Mouse (Mus musculus): ENCODE results near the gene Gm5901. TPM values are rescaled to one million over a fixed set of nuclear protein-coding genes. Genes with fewer than 3 reads are reported as not detected.
"Not testable (repeated sequence)": the region's sequence is repeated elsewhere in the genome, so short reads cannot be mapped to it uniquely, and the experiment has no call there.

Gene Gm5901
- polyA plus RNA-seq, 1 experiment from 2014 or later: not detected

DNA sequence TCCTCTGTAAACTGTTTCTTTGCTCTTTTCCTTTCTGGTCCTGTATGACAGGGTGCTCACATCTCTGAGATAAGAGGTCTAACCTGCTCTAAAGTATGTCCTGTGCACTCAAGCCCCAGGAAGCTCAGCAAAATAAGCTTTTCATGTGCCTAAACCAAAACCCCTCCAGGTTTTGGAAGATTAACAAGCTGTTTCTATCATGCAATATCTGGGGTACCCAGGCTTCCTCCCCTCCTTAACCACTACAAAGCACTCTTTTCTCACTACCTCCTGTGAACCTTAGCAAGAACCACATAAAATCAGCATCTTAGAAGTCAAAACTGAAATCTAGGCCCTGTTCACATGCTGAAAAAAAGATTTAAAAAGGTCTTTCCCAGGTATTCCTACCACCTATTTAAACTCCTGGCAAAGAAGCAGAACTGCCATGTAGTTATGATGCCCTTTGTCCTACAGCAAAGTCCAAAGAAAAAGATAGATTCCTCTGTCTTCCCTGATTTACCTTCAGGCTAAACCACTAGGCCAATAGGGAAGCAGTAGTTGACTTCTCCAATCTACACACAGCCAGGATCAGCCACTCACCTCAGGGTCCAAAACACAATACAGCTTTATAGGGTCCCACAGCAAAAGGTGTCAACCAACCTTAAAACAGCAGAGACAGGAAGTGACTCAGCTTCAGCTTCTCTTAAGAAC, 20.4 kb downstream of the Gm5901 start:
- Histone ChIP-seq H3K9ac (ENCODE audit: low read length) (no peak overlapping the region), H3K36me3 (ENCODE audit: control insufficient read depth, insufficient read depth, low read length) (no peaks in the 10 kb centered on the region), H3K4me2 (ENCODE audit: low read depth) (no peak overlapping the region), H3K27me3 (ENCODE audit: control insufficient read depth, insufficient read depth, low read length) (no peaks in the 10 kb centered on the region), H3K4me1 (ENCODE audit: control insufficient read depth, insufficient read depth, low read length) (peaks cover 5% of the 10 kb centered on the region; the same call in 1 of the 2 replicates), H3K4me3 (ENCODE audit: low read depth, low read length) (no peak overlapping the region), H3K9me3 (ENCODE audit: control insufficient read depth, low read length) (no peaks in the 10 kb centered on the region), H3K27ac (ENCODE audit: low read depth, low read length) (no peak overlapping the region)
- no peak for ATAC-seq (ENCODE audit: insufficient read depth, low FRiP score, low TSS enrichment)
- no peak for DNase-seq (ENCODE audit: low spot score)

DNA sequence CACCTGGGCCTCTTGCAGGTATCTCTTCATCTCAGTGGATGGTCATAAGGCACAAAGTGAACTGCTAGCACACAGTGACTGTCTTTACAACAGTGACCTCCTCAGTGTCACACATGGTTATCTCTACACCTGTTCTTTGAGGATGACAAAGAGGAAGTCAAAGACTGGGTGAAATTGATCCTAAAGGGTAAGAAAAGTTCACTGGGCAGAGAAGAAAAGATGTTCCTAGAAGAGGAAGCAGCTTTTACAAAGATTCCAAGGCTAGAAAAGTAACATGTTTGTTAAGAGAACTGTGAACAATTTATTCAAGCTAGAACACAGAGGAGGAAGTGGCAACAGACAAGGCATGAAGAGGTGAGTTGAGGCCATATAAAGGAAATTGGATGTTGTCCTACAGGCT, 21.3 kb downstream of the Gm5901 start:
- Histone ChIP-seq H3K27ac (ENCODE audit: low read depth, low read length) (no peak overlapping the region), H3K4me1 (ENCODE audit: control insufficient read depth, insufficient read depth, low read length) (peaks cover 5% of the 10 kb centered on the region; the same call in 1 of the 2 replicates), H3K4me3 (ENCODE audit: low read depth, low read length) (no peak overlapping the region), H3K4me2 (ENCODE audit: low read depth) (no peak overlapping the region), H3K9me3 (ENCODE audit: control insufficient read depth, low read length) (no peaks in the 10 kb centered on the region), H3K9ac (ENCODE audit: low read length) (no peak overlapping the region), H3K27me3 (ENCODE audit: control insufficient read depth, insufficient read depth, low read length) (no peaks in the 10 kb centered on the region), H3K36me3 (ENCODE audit: control insufficient read depth, insufficient read depth, low read length) (no peaks in the 10 kb centered on the region)
- ATAC-seq (ENCODE audit: insufficient read depth, low FRiP score, low TSS enrichment) (no peak), DNase-seq (ENCODE audit: low spot score) (no peak)

DNA sequence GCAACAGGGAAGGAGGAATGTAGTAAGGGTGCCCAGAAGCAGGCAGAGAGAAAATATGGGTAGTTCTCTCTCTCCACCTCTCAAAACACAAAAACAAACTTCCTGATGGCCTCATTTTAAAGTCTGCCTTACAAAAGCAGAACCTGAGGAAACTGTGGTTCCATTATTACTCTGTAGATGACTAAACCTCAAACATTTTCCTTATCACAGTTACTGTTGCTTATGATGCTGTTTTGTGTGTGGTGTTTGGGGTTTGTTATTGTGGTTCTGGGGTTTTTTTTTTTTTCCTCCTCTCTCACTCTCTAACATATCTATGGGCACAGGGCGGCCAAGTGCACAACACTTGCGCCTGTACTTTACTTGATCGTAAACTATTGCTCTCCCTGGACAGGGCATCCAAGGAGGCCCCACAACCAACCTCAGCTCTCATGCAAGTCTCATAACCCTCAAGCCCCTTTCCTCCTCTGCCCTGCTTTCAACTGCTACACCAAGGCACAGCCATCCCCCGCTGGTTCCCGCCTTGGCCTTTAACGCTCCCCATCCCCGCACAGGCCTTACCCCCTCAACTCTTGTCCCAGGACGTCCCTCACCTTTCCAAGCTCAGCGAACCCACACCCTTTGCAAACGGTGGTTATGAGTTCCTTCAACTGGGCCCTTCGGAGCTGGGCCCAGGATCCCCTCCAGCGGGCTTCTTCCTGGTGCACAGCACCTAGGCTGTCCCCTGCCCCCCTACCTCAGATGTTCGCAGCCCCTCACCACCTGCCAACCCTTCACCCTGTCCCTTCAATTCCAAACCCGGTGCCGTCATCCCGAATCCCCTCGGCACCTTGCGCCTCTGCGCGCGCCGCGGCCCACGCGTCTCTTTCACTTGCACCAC, 24.5 kb downstream of the Gm5901 start:
- peak overlapping the region; percentile 70 for H3K4me2 ChIP-seq (ENCODE audit: low read depth)
- no peak for DNase-seq (ENCODE audit: low spot score)
- H3K4me3 ChIP-seq (ENCODE audit: low read depth, low read length): peak overlapping the region; percentile 86
- peak overlapping the region; percentile 80 for H3K9ac ChIP-seq (ENCODE audit: low read length)
- H3K27me3 ChIP-seq (ENCODE audit: control insufficient read depth, insufficient read depth, low read length): no peaks in the 10 kb centered on the region
- WGBS: under 1% methylated on average over 23 of the region's 25 CpGs
- peak overlapping the region; percentile 53; the same call in 1 of the 2 replicates for H3K27ac ChIP-seq (ENCODE audit: low read depth, low read length)
- H3K36me3 ChIP-seq (ENCODE audit: control insufficient read depth, insufficient read depth, low read length): no peaks in the 10 kb centered on the region
- no peak for ATAC-seq (ENCODE audit: insufficient read depth, low FRiP score, low TSS enrichment)
- no peaks in the 10 kb centered on the region for H3K9me3 ChIP-seq (ENCODE audit: control insufficient read depth, low read length)
- peaks cover 5% of the 10 kb centered on the region; the same call in 1 of the 2 replicates for H3K4me1 ChIP-seq (ENCODE audit: control insufficient read depth, insufficient read depth, low read length)

DNA sequence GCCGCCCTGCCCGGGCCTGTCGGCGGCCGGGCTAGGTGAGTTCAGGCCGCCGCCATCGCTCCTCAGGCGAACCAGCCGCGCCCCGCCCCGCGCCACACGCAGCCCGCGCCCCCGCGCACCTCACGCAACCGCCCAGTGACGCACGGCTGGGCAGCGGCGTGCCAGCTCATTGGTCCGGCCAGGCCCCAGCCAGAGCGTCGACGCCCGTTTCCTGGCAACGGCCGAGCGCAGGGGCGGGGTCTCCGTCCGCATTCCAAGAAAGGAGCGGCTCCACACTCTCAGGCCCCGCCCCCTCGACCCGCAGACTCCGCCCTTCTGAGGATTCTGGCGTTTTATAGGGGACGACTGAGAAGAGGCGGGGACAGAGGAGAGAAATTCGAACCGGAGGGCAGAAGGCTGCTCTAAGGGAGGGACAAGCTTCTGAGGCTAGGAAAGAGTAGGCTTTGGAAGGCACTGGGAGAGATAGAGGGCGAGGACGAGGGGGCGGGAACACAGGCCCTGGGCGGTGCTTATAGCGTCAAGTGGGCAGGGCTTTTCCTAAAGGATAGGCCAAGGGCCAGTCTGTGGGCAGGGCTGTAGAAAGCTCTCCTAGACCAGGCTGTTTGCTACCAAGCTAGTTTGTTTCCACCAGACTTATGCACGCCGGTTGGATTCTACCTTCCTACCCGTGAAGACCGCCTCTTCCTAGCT, 25.2 kb downstream of the Gm5901 start, which contains the start of gene Fam160a2:
TSS of gene Fam160a2 (minus strand) at position 120 of the 690 bp plus-strand sequence.
- Histone ChIP-seq H3K9ac (ENCODE audit: low read length) (peak within 1 kb of the TSS; percentile 80), H3K9me3 (ENCODE audit: control insufficient read depth, low read length) (no peaks in the 10 kb centered on the region), H3K4me1 (ENCODE audit: control insufficient read depth, insufficient read depth, low read length) (peaks cover 5% of the 10 kb centered on the region; the same call in 1 of the 2 replicates), H3K27ac (ENCODE audit: low read depth, low read length) (peak within 1 kb of the TSS; percentile 53; the same call in 1 of the 2 replicates), H3K4me3 (ENCODE audit: low read depth, low read length) (peak within 1 kb of the TSS; percentile 86), H3K27me3 (ENCODE audit: control insufficient read depth, insufficient read depth, low read length) (no peaks in the 10 kb centered on the region), H3K36me3 (ENCODE audit: control insufficient read depth, insufficient read depth, low read length) (no peaks in the 10 kb centered on the region), H3K4me2 (ENCODE audit: low read depth) (peak within 1 kb of the TSS; percentile 70)
- ATAC-seq (ENCODE audit: insufficient read depth, low FRiP score, low TSS enrichment) (peak; percentile 99), DNase-seq (ENCODE audit: low spot score) (peak; percentile 100)
- WGBS: under 1% methylated on average over 51 of the region's 55 CpGs

DNA sequence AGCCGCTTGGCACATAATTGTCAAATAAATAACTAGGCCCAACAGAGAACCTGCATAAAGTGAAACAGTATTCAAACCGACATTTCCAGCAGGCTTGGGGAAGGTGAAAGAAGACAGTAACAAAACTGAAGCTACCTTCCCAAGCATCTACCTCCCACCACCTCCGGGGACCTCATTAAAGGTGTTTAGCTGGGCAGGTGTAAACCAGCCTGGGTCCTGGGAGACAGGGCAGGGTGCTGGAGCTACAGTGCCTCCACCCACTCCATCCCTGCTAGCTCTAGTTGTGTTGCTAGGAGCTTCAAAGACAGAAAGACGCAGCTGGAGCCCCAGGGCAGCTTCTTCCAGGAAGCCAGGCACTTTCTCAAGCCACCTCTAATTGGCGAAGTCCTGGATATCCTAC, 29.4 kb downstream of the Gm5901 start, which contains the start of gene Cnga4:
TSS of gene Cnga4 (plus strand) at position 301 of the 400 bp plus-strand sequence.
- Histone ChIP-seq H3K9me3 (ENCODE audit: control insufficient read depth, low read length) (no peaks in the 10 kb centered on the region), H3K4me1 (ENCODE audit: control insufficient read depth, insufficient read depth, low read length) (peaks cover 1% of the 10 kb centered on the region; the same call in 1 of the 2 replicates), H3K4me3 (ENCODE audit: low read depth, low read length) (no peak within 1 kb of the TSS), H3K4me2 (ENCODE audit: low read depth) (no peak within 1 kb of the TSS), H3K36me3 (ENCODE audit: control insufficient read depth, insufficient read depth, low read length) (no peaks in the 10 kb centered on the region), H3K27ac (ENCODE audit: low read depth, low read length) (no peak within 1 kb of the TSS), H3K9ac (ENCODE audit: low read length) (no peak within 1 kb of the TSS), H3K27me3 (ENCODE audit: control insufficient read depth, insufficient read depth, low read length) (no peaks in the 10 kb centered on the region)
- no peak for DNase-seq (ENCODE audit: low spot score)
- WGBS: 83% methylated on average over 5 of the region's 5 CpGs
- no peak for ATAC-seq (ENCODE audit: insufficient read depth, low FRiP score, low TSS enrichment)

DNA sequence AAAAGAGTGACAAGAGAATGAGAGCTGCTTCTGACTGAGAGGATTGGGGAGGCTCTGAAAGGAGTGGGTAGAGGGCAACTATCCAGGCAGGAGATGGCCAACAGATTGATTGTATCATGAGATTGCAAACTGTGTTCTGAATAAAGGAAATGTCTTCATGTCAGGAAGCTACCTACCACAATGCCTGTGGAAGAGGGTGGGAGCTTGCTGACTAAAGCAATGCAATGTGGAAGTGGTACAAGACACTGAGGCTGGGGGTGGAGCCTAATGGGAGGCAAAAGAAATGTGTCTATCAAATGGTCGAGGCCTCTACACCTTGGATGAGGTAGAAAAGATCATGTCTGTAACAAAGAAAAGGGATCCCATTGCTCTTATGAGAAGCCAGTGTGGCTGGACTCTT, 31.5 kb downstream of the Gm5901 start:
- H3K4me2 ChIP-seq (ENCODE audit: low read depth): no peak overlapping the region
- no peaks in the 10 kb centered on the region for H3K27me3 ChIP-seq (ENCODE audit: control insufficient read depth, insufficient read depth, low read length)
- H3K9ac ChIP-seq (ENCODE audit: low read length): no peak overlapping the region
- H3K9me3 ChIP-seq (ENCODE audit: control insufficient read depth, low read length): no peaks in the 10 kb centered on the region
- H3K4me1 ChIP-seq (ENCODE audit: control insufficient read depth, insufficient read depth, low read length): no peaks in the 10 kb centered on the region
- H3K36me3 ChIP-seq (ENCODE audit: control insufficient read depth, insufficient read depth, low read length): no peaks in the 10 kb centered on the region
- ATAC-seq (ENCODE audit: insufficient read depth, low FRiP score, low TSS enrichment) (no peak), DNase-seq (ENCODE audit: low spot score) (no peak)
- WGBS: 77% methylated on average over 1 of the region's 1 CpGs
- H3K27ac ChIP-seq (ENCODE audit: low read depth, low read length): no peak overlapping the region
- H3K4me3 ChIP-seq (ENCODE audit: low read depth, low read length): no peak overlapping the region

DNA sequence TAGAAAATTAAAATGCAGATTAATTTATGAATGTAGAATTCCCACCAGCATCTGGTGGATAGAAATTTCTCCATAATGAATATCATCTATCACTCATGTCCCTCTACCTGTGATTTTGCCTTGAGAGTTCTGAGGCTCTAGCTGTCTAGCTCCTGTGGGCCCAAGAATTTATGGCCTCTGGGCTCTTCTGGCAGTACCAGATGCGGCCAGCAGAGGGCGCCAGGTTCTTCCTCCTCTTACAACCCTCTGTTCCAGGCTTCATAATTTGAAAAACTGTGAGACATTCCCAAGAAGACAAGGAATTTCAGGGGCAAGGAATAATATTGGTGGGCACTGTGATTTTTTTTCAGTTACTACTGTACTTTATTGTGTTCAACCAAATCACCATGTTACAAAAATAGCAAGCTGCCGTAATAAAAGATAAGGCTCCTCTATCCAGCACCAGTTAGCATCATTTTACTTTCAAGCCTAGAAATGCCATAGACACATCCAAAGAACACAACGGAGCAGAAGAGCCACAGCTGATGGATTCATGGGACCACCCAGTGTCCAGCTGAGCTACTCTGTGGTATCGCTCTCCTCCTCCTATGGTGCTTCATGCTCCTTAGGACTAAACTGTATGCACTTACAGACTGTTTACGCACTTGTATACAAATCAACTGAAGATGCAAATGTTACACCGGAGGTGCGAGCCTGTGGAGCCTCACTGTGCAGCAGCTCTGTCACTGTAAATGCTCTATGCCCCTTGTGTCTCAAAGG, 37.2 kb downstream of the Gm5901 start:
- ATAC-seq (ENCODE audit: insufficient read depth, low FRiP score, low TSS enrichment) (peak; percentile 66), DNase-seq (ENCODE audit: low spot score) (peak; percentile 80)
- H3K4me3 ChIP-seq (ENCODE audit: low read depth, low read length): not testable (repeated sequence)

DNA sequence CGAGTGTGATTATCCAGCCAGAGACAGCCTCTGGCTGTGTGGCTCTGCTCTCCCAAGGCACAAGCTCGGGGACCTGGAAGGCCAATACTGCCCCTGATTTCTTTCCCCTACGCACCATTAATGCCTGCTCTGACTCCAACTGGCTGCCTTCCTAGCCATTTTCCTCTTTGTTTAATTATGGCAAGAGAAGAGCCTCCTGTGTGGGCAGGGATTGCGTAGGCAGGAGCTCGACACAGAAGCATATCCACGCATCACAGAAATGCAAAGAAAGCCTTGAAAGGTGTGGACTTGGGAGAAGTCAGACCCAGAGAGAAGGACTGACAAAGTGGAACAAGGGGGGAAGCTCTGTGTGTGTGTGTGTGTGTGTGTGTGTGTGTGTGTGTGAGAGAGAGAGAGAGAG, 39.5 kb downstream of the Gm5901 start:
- H3K27ac ChIP-seq (ENCODE audit: low read depth, low read length): no peak overlapping the region
- ATAC-seq (ENCODE audit: insufficient read depth, low FRiP score, low TSS enrichment): no peak
- no peaks in the 10 kb centered on the region for H3K36me3 ChIP-seq (ENCODE audit: control insufficient read depth, insufficient read depth, low read length)
- H3K4me3 ChIP-seq (ENCODE audit: low read depth, low read length): no peak overlapping the region
- H3K4me2 ChIP-seq (ENCODE audit: low read depth): no peak overlapping the region
- no peaks in the 10 kb centered on the region for H3K27me3 ChIP-seq (ENCODE audit: control insufficient read depth, insufficient read depth, low read length)
- no peak for DNase-seq (ENCODE audit: low spot score)
- WGBS: 72% methylated on average over 6 of the region's 6 CpGs
- H3K4me1 ChIP-seq (ENCODE audit: control insufficient read depth, insufficient read depth, low read length): no peaks in the 10 kb centered on the region
- H3K9me3 ChIP-seq (ENCODE audit: control insufficient read depth, low read length): no peaks in the 10 kb centered on the region
- no peak overlapping the region for H3K9ac ChIP-seq (ENCODE audit: low read length)

More for the DNA sequence above, 37.2 kb downstream of the Gm5901 start:
- not testable (repeated sequence) for H3K4me2 ChIP-seq (ENCODE audit: low read depth); H3K27me3 ChIP-seq (ENCODE audit: control insufficient read depth, insufficient read depth, low read length); H3K27ac ChIP-seq (ENCODE audit: low read depth, low read length); H3K9me3 ChIP-seq (ENCODE audit: control insufficient read depth, low read length); H3K36me3 ChIP-seq (ENCODE audit: control insufficient read depth, insufficient read depth, low read length); H3K4me1 ChIP-seq (ENCODE audit: control insufficient read depth, insufficient read depth, low read length); H3K9ac ChIP-seq (ENCODE audit: low read length)
- WGBS: 59% methylated on average over 8 of the region's 8 CpGs
